Mouse (Mus musculus): ENCODE measurements around the gene Dennd2d.

DNA sequence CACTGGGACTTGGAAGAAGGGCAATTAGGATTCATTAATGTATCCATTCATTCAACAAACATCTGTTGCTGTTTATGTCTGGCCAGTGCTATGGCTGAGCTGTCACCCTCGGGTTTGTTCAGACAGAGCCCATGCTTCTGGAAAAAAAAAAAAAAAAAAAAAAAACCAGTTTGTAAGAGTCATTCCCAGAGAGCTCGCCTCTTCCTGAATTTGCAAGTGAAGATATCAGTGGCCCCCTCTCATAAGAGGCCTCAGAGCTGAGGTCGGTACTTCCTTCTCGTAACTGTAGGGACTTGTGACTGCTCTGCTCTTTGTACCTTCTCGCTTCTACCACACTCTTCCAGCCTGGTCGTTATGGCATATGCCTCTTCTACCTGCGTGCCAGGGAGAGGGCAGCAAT, 1.1 kb downstream of the Dennd2d start:
- no peak for TF ChIP-seq MAFK (IDR thresholded peaks at IDR 0.05; ENCODE audit: insufficient read depth, low read depth, low read length)
- TF ChIP-seq CHD2 (IDR thresholded peaks at IDR 0.05; ENCODE audit: low read depth, low read length), result no peak

Data from ES-E14 (cell line).